Mouse (Mus musculus) heart, postnatal 0 days (tissue): ENCODE results near the gene Cacna2d2. TPM values are rescaled to one million over a fixed set of nuclear protein-coding genes. Genes with fewer than 3 reads are reported as not detected.

Experiments
- ATAC-seq: fragments of 200-750 bp; cut with Nextera tagmentation; 2 replicates; pipeline ENCODE4 v1.8.0; 2017; ENCODE audit warnings: low read depth, moderate number of reproducible peaks, moderate library complexity; ENCODE audit not compliant: insufficient read depth
- DNase-seq: peaks from one replicate; pipeline ENCODE4 v3.0.0-alpha.2; 2016; ENCODE audit warnings: low spot score
- H3K27ac ChIP-seq: fragments of 300-500 bp; sonication (generic); 2 replicates; pipeline ENCODE4 v1.5.1; 2014; ENCODE audit warnings: low read depth, mild to moderate bottlenecking
- H3K27me3 ChIP-seq: fragments of 300-500 bp; sonication (generic); 2 replicates; pipeline ENCODE4 v1.6.1; 2014; ENCODE audit warnings: low read length, mixed read lengths; ENCODE audit not compliant: control insufficient read depth, insufficient read depth
- H3K36me3 ChIP-seq: fragments of 300-500 bp; sonication (generic); replicated peaks from 2 replicates; pipeline ENCODE4 v1.6.1; 2014; ENCODE audit warnings: low read length, mixed read lengths; ENCODE audit not compliant: control insufficient read depth, insufficient read depth
- H3K4me1 ChIP-seq: fragments of 300-500 bp; sonication (generic); 2 replicates; pipeline ENCODE4 v1.6.1; 2014; ENCODE audit warnings: antibody characterized with exemption; ENCODE audit not compliant: control insufficient read depth, insufficient read depth
- H3K4me2 ChIP-seq: fragments of 300-500 bp; sonication (generic); 2 replicates; pipeline ENCODE4 v1.6.1; 2014; ENCODE audit warnings: low read depth, mild to moderate bottlenecking, low read length, moderate library complexity
- H3K4me3 ChIP-seq: fragments of 300-500 bp; sonication (generic); 2 replicates; pipeline ENCODE4 v1.5.1; 2014; ENCODE audit warnings: low read depth, low read length
- H3K9ac ChIP-seq: fragments of 300-500 bp; sonication (generic); replicated peaks from 2 replicates; pipeline ENCODE4 v1.6.1; 2014; ENCODE audit warnings: low read depth, low read length, mixed read lengths
- H3K9me3 ChIP-seq: fragments of 300-500 bp; sonication (generic); replicated peaks from 2 replicates; pipeline ENCODE4 v1.6.1; 2016; ENCODE audit warnings: low read length; ENCODE audit not compliant: control insufficient read depth
- CTCF ChIP-seq: IDR thresholded peaks from 2 replicates; pipeline ENCODE4 v1.5.1; 2016; ENCODE audit warnings: antibody characterized with exemption, control low read depth, low read depth
- EP300 ChIP-seq: IDR thresholded peaks from 2 replicates; pipeline ENCODE4 v1.6.1; 2016; ENCODE audit warnings: antibody characterized with exemption, low read depth
- WGBS: fragments of 180-500 bp; shearing (Covaris S2); extraction: QIAGEN DNeasy Blood & Tissue Kit; methylation state at CpG from one replicate; pipeline ENCODE4 v1.1.7; 2014; 5-methylcytosine and 5-hydroxymethylcytosine counted together
- polyA plus RNA-seq: library from polyadenylated mRNA; unstranded; fragments of >200 nt; fragmentation: Nextera tagmentation; extraction: Ambion mirVana; gene quantifications from 2 replicates; pipeline ENCODE4 v1.2.1, GENCODE M21; 2015
- total RNA-seq: library from RNA; depleted of rRNA; stranded (reverse); fragments of >200 nt; gene quantifications from 2 replicates; pipeline ENCODE4 v1.2.3, GENCODE M21; 2014; ENCODE audit warnings: low replicate concordance

Gene Cacna2d2
- total and polyA plus RNA-seq, 2 experiments from 2014 or later: 1.1 to 34.8 TPM

DNA sequence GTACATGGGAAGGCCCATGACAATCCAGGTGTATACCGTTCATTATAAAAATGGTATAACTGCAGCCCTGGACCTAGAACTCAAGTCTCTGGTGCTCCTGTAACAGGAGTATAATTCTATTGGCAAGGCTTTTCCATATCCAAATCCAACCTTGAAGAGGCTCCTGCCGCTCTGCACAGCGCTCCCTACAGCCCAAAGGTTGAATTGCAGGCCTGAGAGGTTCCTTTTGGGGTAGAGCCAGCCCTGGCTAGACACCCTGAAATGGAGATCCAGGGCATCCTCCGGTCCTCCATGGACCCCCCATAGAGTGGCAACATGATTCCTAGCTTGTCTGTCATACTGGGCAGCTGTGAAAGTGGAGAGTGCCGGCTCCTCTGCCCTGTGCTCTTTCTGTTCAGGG is 79.6 kb downstream of the Cacna2d2 start:
- no peak for ATAC-seq
- WGBS: 49% methylated on average over 5 of the region's 5 CpGs
- Histone ChIP-seq H3K4me2 (no peak overlapping the region), H3K4me3 (no peak overlapping the region), H3K27ac (no peak overlapping the region), H3K36me3 (no peaks in the 10 kb centered on the region), H3K9me3 (no peaks in the 10 kb centered on the region), H3K4me1 (no peaks in the 10 kb centered on the region), H3K9ac (no peak overlapping the region), H3K27me3 (no peaks in the 10 kb centered on the region)
- no peak for TF ChIP-seq CTCF
- no peak for TF ChIP-seq EP300
- no peak for DNase-seq

DNA sequence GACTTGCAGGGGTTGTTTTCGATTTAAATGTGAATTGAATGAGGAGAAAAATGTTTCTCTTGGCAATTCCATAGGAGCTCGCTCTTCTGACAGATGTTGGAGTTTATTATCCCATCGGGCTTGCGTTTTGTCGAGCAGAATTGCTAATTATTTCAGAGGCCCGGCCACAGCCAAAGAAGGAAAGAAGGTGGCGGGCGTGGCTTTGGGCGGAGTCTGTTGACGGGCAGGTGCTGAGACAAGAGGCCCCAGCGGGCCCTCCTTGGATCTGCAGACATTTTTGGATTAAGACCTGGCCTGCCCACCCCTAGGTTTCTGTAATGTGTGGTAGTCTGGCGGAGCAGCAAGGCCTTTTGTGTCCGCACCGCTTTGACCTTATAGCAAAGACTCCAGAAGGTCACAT is 80.2 kb downstream of the Cacna2d2 start:
- Histone ChIP-seq H3K9ac (no peak overlapping the region), H3K4me2 (no peak overlapping the region), H3K27ac (no peak overlapping the region), H3K36me3 (no peaks in the 10 kb centered on the region), H3K9me3 (no peaks in the 10 kb centered on the region), H3K27me3 (no peaks in the 10 kb centered on the region), H3K4me3 (no peak overlapping the region), H3K4me1 (no peaks in the 10 kb centered on the region)
- 22% methylated on average over 14 of the region's 14 CpGs for WGBS
- ATAC-seq: no peak
- no peak for DNase-seq
- no peak for TF ChIP-seq CTCF
- TF ChIP-seq EP300: no peak

DNA sequence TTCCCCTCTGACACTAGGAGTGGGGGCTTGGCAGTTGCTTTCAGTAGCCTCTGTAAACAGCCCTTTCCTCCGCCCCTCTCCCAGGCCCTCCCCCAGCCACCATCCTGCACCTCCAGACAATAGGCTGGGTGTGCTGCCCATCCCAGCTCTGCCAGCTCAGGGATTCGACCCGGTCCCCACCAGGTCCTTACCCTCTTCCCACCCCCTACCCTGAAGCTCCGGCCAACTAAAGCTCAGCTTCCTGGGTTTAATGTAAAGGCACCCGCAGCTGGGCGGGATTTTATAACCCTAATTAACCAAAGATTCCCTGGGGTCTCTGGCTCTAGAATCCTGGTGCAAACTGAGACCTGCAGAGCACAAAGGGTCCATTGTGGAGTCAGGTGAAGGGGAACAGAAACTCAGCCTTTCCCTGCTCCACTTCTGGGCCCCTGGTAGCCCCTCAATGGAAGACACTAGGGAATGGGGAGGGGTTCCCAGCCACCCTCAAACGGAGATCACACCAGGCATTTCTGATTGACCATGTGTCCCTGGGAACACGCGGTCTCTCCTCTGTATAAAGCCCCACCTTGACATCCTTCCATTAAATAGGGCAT is 81.2 kb downstream of the Cacna2d2 start:
- Histone ChIP-seq H3K4me2 (no peak overlapping the region), H3K4me1 (no peaks in the 10 kb centered on the region), H3K9me3 (no peaks in the 10 kb centered on the region), H3K9ac (no peak overlapping the region), H3K4me3 (no peak overlapping the region), H3K36me3 (no peaks in the 10 kb centered on the region), H3K27ac (no peak overlapping the region), H3K27me3 (no peaks in the 10 kb centered on the region)
- no peak for ATAC-seq
- 45% methylated on average over 9 of the region's 9 CpGs for WGBS
- DNase-seq: no peak
- no peak for TF ChIP-seq CTCF
- no peak for TF ChIP-seq EP300

DNA sequence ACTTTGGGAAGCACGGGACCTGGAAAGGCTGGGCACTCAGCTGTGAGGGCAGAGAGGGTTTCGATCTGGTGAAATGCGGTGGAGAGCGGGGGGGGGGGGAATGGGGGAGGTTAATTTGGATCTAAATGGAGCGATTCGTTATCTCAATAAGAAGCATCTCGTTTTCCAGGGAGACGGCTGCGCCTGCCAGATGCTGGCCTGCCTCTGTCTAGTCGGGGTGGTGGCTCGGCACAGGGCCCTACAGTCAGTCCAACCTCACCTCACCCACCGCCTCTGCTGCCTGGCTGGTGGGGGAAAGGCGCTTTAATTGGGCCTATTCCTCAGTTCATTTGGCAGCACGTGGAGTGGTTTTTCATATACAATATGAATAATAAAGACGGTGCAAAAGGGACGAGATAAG is 81.9 kb downstream of the Cacna2d2 start:
- no peak for DNase-seq
- WGBS: 34% methylated on average over 15 of the region's 16 CpGs
- H3K4me3 ChIP-seq: no peak overlapping the region
- no peak overlapping the region for H3K9ac ChIP-seq
- no peaks in the 10 kb centered on the region for H3K4me1 ChIP-seq
- H3K36me3 ChIP-seq: no peaks in the 10 kb centered on the region
- no peak overlapping the region for H3K27ac ChIP-seq
- H3K4me2 ChIP-seq: no peak overlapping the region
- no peaks in the 10 kb centered on the region for H3K9me3 ChIP-seq
- no peaks in the 10 kb centered on the region for H3K27me3 ChIP-seq
- no peak for ATAC-seq
- no peak for TF ChIP-seq CTCF

DNA sequence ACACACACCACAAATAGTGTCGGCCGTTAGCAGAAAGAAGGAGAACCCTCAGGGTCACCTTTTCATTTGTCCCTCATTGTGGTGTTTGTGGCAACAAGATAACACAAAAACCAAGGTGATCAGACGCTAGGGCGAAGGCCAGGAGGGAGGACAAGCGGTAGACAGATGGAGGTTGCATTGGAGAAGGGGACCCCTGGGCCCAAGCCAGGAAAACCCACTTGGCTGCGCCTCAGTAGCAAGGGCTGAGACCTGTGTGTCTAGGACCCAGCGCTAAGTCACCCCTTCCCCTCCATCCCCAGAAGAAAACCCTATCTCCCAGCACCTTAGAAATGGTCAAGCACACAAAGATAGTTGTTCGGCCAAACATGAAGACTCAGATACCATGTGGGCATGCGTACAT is 82.6 kb downstream of the Cacna2d2 start:
- ATAC-seq: no peak
- Histone ChIP-seq H3K9me3 (no peaks in the 10 kb centered on the region), H3K36me3 (no peaks in the 10 kb centered on the region), H3K27ac (no peak overlapping the region), H3K9ac (no peak overlapping the region), H3K4me1 (no peaks in the 10 kb centered on the region), H3K4me2 (no peak overlapping the region), H3K27me3 (no peaks in the 10 kb centered on the region), H3K4me3 (no peak overlapping the region)
- DNase-seq: no peak
- WGBS: 86% methylated on average over 9 of the region's 9 CpGs
- TF ChIP-seq CTCF (no peak), EP300 (no peak)

DNA sequence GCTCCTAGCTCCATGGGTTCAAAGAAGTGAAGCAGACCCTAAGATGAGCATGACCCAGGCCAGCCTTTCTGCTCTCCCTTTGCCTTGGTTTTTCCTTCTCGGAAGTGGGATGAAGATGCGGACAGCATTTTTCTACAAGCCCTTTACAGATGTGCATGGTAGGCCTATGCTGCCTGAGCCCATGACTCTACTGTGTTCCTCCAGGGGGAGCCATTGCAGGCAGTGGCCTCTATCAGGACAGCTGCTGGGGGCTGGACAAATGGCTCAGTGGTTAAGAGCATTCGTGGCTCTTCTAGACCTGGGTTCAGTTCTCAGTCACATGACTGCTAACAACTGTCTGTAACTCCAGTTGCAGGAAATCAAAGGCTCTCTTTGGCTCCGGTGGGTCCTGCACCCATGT is 83.4 kb downstream of the Cacna2d2 start:
- TF ChIP-seq EP300: no peak
- TF ChIP-seq CTCF: no peak
- no peak overlapping the region for H3K9ac ChIP-seq
- no peaks in the 10 kb centered on the region for H3K27me3 ChIP-seq
- WGBS: 84% methylated on average over 4 of the region's 4 CpGs
- H3K9me3 ChIP-seq: no peaks in the 10 kb centered on the region
- no peak overlapping the region for H3K4me3 ChIP-seq
- no peak overlapping the region for H3K27ac ChIP-seq
- no peak overlapping the region for H3K4me2 ChIP-seq
- no peaks in the 10 kb centered on the region for H3K36me3 ChIP-seq
- ATAC-seq (no peak), DNase-seq (no peak)
- H3K4me1 ChIP-seq: no peaks in the 10 kb centered on the region
